In the genomic region with DNA sequence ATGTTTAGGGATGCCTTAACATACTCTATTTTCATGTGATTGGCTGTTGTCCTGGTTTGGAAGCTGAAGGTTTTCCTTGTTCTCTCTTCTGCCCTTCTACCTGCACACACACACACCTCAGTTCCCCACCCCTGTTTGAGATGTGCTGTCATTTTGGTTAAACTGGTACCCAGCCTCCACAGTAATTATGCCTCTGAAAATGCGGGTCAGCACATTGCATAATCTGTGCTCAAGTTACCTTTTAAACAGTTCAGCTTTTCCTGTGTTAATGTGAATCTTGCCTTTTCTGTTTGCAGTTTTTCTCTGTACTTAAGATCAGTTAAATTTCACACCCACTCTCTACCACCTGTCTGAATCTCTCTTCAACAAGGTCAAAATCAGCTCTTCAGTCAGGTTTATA, we compare ENCODE assay signal across 20 mouse cellular contexts.
DNase-seq lines count a peak whose midpoint lies in the region; ATAC-seq lines count a peak whose summit lies in the region.
"Had no signal": no experiment of that assay in that cellular context is flagged by ENCODE, and none has a peak within 500 bp of the region (broad histone marks: within the 10 kb centered on the region; RNA-seq: fewer than 3 reads in every experiment).

No protein-coding gene starts in this region.

- no peaks in the 10 kb centered on the region for H3K36me3 ChIP-seq in liver, embryonic 16.5 days (ENCODE audit: control insufficient read depth, insufficient read depth)
- no peaks in the 10 kb centered on the region for H3K36me3 ChIP-seq in liver, embryonic 11.5 days (ENCODE audit: control insufficient read depth, insufficient read depth, low read length)
- H3K36me3 ChIP-seq: forebrain, embryonic 15.5 days; heart, embryonic 15.5 days; hindbrain, embryonic 15.5 days had no signal

- H3K27me3 ChIP-seq in liver, embryonic 16.5 days (ENCODE audit: control insufficient read depth, insufficient read depth, low read depth, low read length) = no peaks in the 10 kb centered on the region
- no peaks in the 10 kb centered on the region for H3K27me3 ChIP-seq in liver, embryonic 11.5 days (replicated peaks; ENCODE audit: control insufficient read depth, insufficient read depth, low read length)
- H3K27me3 ChIP-seq: CH12.LX; forebrain, embryonic 15.5 days; heart, embryonic 15.5 days; hindbrain, embryonic 15.5 days; Patski had no signal

- no peak overlapping the region for H3K9ac ChIP-seq in liver, embryonic 16.5 days (ENCODE audit: low read depth, low read length)
- no peak overlapping the region for H3K9ac ChIP-seq in liver, embryonic 11.5 days (ENCODE audit: low read depth, low read length)
- H3K9ac ChIP-seq: forebrain, embryonic 15.5 days; heart, embryonic 15.5 days; hindbrain, embryonic 15.5 days had no signal

- peak; percentile 9 for DNase-seq in heart, adult 11 months
- DNase-seq in heart, postnatal 36 days = no peak
- peak; percentile 81 for DNase-seq in kidney, adult 9 months
- no peak for DNase-seq in kidney, postnatal 4 days
- no peak for DNase-seq in liver, embryonic 11.5 days (ENCODE audit: low spot score)
- DNase-seq in lung, postnatal 14 days = no peak
- DNase-seq: adrenal gland, postnatal 14 days; cerebellum, adult 18-20 months; cerebellum, adult 9-11 months; cerebellum, postnatal 36 days; gastrocnemius, postnatal 36 days; heart, adult 18-20 months had no signal

- intact Hi-C loops in heart, postnatal 36 days (cut with DNase I) = no loop called here

- H3K4me3 ChIP-seq in liver, embryonic 16.5 days (ENCODE audit: low read depth, low read length) = no peak overlapping the region
- no peak overlapping the region for H3K4me3 ChIP-seq in liver, embryonic 11.5 days (ENCODE audit: low read depth, low read length)
- H3K4me3 ChIP-seq: forebrain, embryonic 15.5 days; heart, embryonic 15.5 days; hindbrain, embryonic 15.5 days had no signal

- WGBS in liver, embryonic 16.5 days (ENCODE audit: insufficient replicate concordance) = 38% methylated on average over 1 of the region's 1 CpGs
- 88% methylated on average over 1 of the region's 1 CpGs for WGBS in liver, embryonic 11.5 days

- peak; percentile 45; the same call in 1 of the 2 replicates for ATAC-seq in liver, embryonic 16.5 days (ENCODE audit: low read depth)
- no peak for ATAC-seq in liver, embryonic 11.5 days (replicated peaks; ENCODE audit: low FRiP score)
- ATAC-seq: activated CD4-positive, CD25-positive, alpha-beta regulatory T cell, adult 4 months; forebrain, embryonic 15.5 days; Patski had no signal

- H3K4me2 ChIP-seq in liver, embryonic 16.5 days (ENCODE audit: low read depth, low read length) = no peak overlapping the region
- no peak overlapping the region for H3K4me2 ChIP-seq in liver, embryonic 11.5 days
- H3K4me2 ChIP-seq: forebrain, embryonic 15.5 days; heart, embryonic 11.5 days; heart, embryonic 15.5 days; hindbrain, embryonic 15.5 days had no signal

- H3K4me1 ChIP-seq in liver, embryonic 16.5 days (ENCODE audit: control insufficient read depth, low read depth, low read length) = no peaks in the 10 kb centered on the region
- H3K4me1 ChIP-seq in liver, embryonic 11.5 days (replicated peaks; ENCODE audit: control insufficient read depth, insufficient read depth, low read length) = 0 out of 2 replicates have a peak, but pooled peaks cover 5% of the 10 kb centered on the region
- H3K4me1 ChIP-seq: forebrain, embryonic 15.5 days; hindbrain, embryonic 15.5 days had no signal

- no peaks in the 10 kb centered on the region for H3K9me3 ChIP-seq in liver, embryonic 16.5 days (replicated peaks; ENCODE audit: control insufficient read depth, low read length)
- H3K9me3 ChIP-seq in liver, embryonic 11.5 days (ENCODE audit: control insufficient read depth, low read length) = no peaks in the 10 kb centered on the region
- H3K9me3 ChIP-seq: forebrain, embryonic 15.5 days; heart, embryonic 15.5 days; hindbrain, embryonic 15.5 days had no signal

- H3K27ac ChIP-seq in liver, embryonic 16.5 days (ENCODE audit: low read length) = no peak overlapping the region
- no peak overlapping the region for H3K27ac ChIP-seq in liver, embryonic 11.5 days (ENCODE audit: low read depth, low read length)
- H3K27ac ChIP-seq: forebrain, embryonic 15.5 days; heart, embryonic 15.5 days; hindbrain, embryonic 15.5 days had no signal

Comparison
In these comparisons a context has a peak if more than half of its experiments do, and no peak if none do; other contexts are left out.
1. DNase-seq: peak in heart, adult 11 months (single experiment) and kidney, adult 9 months (single experiment); none in heart, postnatal 36 days (0 of 2), kidney, postnatal 4 days (0 of 2), liver, embryonic 11.5 days (single experiment) and lung, postnatal 14 days (single experiment).